Mouse (Mus musculus) stomach, embryonic 14.5 days (tissue): ENCODE data around the gene Plekha1. TPM values are rescaled to one million over a fixed set of nuclear protein-coding genes. Genes with fewer than 3 reads are reported as not detected.

Source experiments
- ATAC-seq: fragments of 200-750 bp; cut with Nextera tagmentation; 2 replicates; pipeline ENCODE4 v1.8.0; 2017; ENCODE audit warnings: low read depth, moderate TSS enrichment; ENCODE audit not compliant: insufficient number of reproducible peaks, insufficient read depth, low FRiP score
- H3K27ac ChIP-seq: fragments of 300-500 bp; sonication (generic); 2 replicates; pipeline ENCODE4 v1.5.1; 2014; ENCODE audit warnings: mild to moderate bottlenecking, low read length, moderate library complexity, mixed read lengths
- H3K27me3 ChIP-seq: fragments of 300-500 bp; sonication (generic); 2 replicates; pipeline ENCODE4 v1.6.1; 2014; ENCODE audit warnings: low read length, control low read depth, mixed read lengths; ENCODE audit not compliant: control insufficient read depth, insufficient read depth
- H3K36me3 ChIP-seq: fragments of 300-500 bp; sonication (generic); 2 replicates; pipeline ENCODE4 v1.6.1; 2014; ENCODE audit warnings: mild to moderate bottlenecking, control low read depth, low read length, moderate library complexity, mixed read lengths; ENCODE audit not compliant: control insufficient read depth, insufficient read depth
- H3K4me1 ChIP-seq: fragments of 300-500 bp; sonication (generic); 2 replicates; pipeline ENCODE4 v1.6.1; 2014; ENCODE audit warnings: low read length, control low read depth, mixed read lengths; ENCODE audit not compliant: control insufficient read depth, insufficient read depth
- H3K4me2 ChIP-seq: fragments of 300-500 bp; sonication (generic); replicated peaks from 2 replicates; pipeline ENCODE4 v1.6.1; 2014; ENCODE audit warnings: low read depth, low read length, control low read depth
- H3K4me3 ChIP-seq: fragments of 300-500 bp; sonication (generic); 2 replicates; pipeline ENCODE4 v1.5.1; 2014; ENCODE audit warnings: low read depth, low read length, control low read depth
- H3K9ac ChIP-seq: fragments of 300-500 bp; sonication (generic); replicated peaks from 2 replicates; pipeline ENCODE4 v1.6.1; 2014; ENCODE audit warnings: low read depth, mild to moderate bottlenecking, control low read depth, low read length, moderate library complexity, mixed read lengths
- H3K9me3 ChIP-seq: fragments of 300-500 bp; sonication (generic); 2 replicates; pipeline ENCODE4 v1.6.1; 2016; ENCODE audit warnings: low read depth, low read length, control low read depth; ENCODE audit not compliant: control insufficient read depth
- WGBS: fragments of 180-500 bp; shearing (Covaris S2); extraction: QIAGEN DNeasy Blood & Tissue Kit; methylation state at CpG from one replicate; pipeline ENCODE4 v1.1.7; 2014; 5-methylcytosine and 5-hydroxymethylcytosine counted together
- polyA plus RNA-seq: library from polyadenylated mRNA; unstranded; fragments of >200 nt; fragmentation: Nextera tagmentation; extraction: Ambion mirVana; gene quantifications from 2 replicates; pipeline ENCODE4 v1.2.1, GENCODE M21; 2014

Plekha1 gene
- polyA plus RNA-seq: 44.3 and 47.1 TPM in 2 replicates

DNA sequence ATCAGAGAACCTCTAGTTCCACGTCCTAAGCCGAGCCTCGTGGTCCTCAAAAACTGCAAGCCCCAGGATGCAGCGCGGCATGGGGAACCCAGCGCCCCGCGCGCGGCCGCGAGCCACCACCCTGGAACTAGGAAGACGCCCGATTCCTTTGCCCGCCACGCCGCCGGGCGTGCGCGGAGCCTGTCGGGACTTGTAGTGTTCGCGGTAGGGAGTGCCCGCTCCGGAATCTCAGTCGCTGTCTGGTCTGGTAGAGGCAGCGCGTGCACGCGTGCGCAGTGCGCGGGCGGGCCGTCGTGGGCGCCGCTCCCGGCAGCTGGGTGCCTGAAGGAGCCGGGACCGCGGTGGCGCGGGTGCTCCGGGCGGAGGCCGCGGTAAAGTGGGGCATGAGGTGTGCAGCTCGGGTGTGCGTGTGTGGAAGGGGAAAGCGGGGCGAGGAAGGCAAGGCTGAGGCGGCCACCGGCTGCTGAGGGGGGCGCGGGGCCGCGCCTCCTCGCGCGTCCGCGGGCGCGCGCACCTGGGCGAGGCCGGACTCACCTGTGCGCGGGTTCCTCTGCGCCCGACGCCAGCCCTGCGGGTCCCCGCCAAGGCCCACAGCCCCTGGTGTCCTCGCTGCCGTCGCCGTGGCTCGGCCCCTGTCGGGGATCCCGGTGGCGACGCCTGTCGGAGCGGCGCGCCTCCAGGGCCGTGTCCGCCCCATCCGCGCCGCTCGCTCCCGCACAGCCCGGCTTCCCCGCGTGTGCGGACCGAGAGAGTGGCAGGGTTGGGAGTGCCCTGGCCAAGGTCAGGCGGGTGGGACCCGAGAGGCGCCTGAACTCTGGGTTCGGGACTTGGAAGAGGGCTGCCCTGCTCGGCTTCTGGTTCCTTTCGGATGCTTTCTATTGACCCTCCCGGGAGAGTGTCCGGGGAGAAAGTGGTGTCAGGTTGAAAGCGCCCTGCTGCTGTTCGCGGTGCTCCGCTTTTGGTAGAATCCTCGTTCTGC, at the start of gene Plekha1:
Plekha1 (plus strand) TSS at position 144 of the 979 bp plus-strand sequence.
- no peaks in the 10 kb centered on the region for H3K9me3 ChIP-seq
- peaks cover 4% of the 10 kb centered on the region; the same call in 1 of the 2 replicates for H3K4me1 ChIP-seq
- peak within 1 kb of the TSS; percentile 57 for H3K4me2 ChIP-seq
- WGBS: under 1% methylated on average over 109 of the region's 114 CpGs
- H3K27ac ChIP-seq: peak within 1 kb of the TSS; percentile 63; the same call in 1 of the 2 replicates
- no peaks in the 10 kb centered on the region for H3K27me3 ChIP-seq
- ATAC-seq: peak; percentile 98
- peak within 1 kb of the TSS; percentile 66 for H3K9ac ChIP-seq
- peak within 1 kb of the TSS; percentile 74 for H3K4me3 ChIP-seq
- no peaks in the 10 kb centered on the region for H3K36me3 ChIP-seq

DNA sequence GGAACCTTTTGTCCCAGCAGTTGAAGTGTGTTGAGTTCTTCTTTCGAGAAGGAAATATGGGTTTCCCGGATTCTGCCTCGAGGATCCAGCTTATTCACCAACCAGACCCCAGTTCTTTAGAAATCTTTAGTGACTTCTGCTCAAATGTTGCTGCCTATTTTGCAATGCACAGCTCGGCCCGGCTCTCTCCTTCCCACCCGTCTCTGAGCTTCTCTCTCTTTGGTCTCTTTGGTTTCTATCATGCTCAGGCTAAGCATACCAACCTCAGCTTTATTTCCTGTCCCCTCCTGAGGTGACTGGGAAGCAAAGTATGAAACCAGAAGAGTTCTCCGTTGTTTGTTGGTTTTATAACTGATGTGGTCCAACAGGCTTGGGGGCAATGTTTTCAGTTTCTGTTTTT, 49.3 kb upstream of the Plekha1 start:
- Histone ChIP-seq H3K4me2 (no peak overlapping the region), H3K4me3 (no peak overlapping the region), H3K36me3 (no peaks in the 10 kb centered on the region), H3K27me3 (no peaks in the 10 kb centered on the region), H3K4me1 (no peaks in the 10 kb centered on the region), H3K9ac (no peak overlapping the region), H3K27ac (no peak overlapping the region), H3K9me3 (no peaks in the 10 kb centered on the region)
- 82% methylated on average over 7 of the region's 7 CpGs for WGBS
- ATAC-seq: no peak

- no peaks in the 10 kb centered on the region for H3K9me3 ChIP-seq
- no peak overlapping the region for H3K27ac ChIP-seq
- H3K4me2 ChIP-seq: no peak overlapping the region
- H3K4me3 ChIP-seq: no peak overlapping the region
- H3K27me3 ChIP-seq: no peaks in the 10 kb centered on the region
- no peak overlapping the region for H3K9ac ChIP-seq
- 76% methylated on average over 5 of the region's 5 CpGs for WGBS
- H3K36me3 ChIP-seq: no peaks in the 10 kb centered on the region
- ATAC-seq: no peak
- H3K4me1 ChIP-seq: no peaks in the 10 kb centered on the region
These were observed 46.7 kb upstream of the Plekha1 start for GRCm38 (mm10) chr7:130818813-130819212.

DNA sequence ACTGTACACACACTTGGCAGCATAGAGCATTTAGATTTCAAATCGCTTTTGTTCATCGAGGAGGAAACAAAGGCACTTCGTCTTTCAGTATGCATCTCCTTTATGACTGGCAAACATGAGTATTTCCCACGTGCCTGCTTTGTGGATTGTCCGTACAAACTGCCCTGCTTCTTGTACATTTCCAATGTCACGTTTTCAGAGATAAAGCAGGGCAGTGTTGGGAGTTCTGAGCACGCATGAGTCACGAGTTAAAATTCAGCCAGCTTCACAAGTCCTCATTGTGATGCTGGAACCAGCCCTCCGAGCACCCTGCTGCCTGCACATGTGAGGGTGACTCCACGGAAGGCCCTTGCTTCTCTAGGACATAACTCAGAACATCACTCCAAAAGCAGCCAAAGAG, 45.9 kb upstream of the Plekha1 start:
- peak; percentile 58; the same call in 1 of the 2 replicates for ATAC-seq
- no peak overlapping the region for H3K9ac ChIP-seq
- no peaks in the 10 kb centered on the region for H3K4me1 ChIP-seq
- H3K36me3 ChIP-seq: no peaks in the 10 kb centered on the region
- no peak overlapping the region for H3K4me2 ChIP-seq
- no peaks in the 10 kb centered on the region for H3K27me3 ChIP-seq
- no peak overlapping the region for H3K27ac ChIP-seq
- 56% methylated on average over 10 of the region's 10 CpGs for WGBS
- no peaks in the 10 kb centered on the region for H3K9me3 ChIP-seq
- no peak overlapping the region for H3K4me3 ChIP-seq

- Histone ChIP-seq H3K4me1 (no peaks in the 10 kb centered on the region), H3K9me3 (no peaks in the 10 kb centered on the region), H3K36me3 (no peaks in the 10 kb centered on the region), H3K27ac (no peak overlapping the region), H3K9ac (no peak overlapping the region), H3K27me3 (no peaks in the 10 kb centered on the region), H3K4me2 (no peak overlapping the region), H3K4me3 (no peak overlapping the region)
- 37% methylated on average over 9 of the region's 9 CpGs for WGBS
- no peak for ATAC-seq
These were observed 41.6 kb upstream of the Plekha1 start for GRCm38 (mm10) chr7:130823992-130824391.

GRCm38 (mm10) chr7:130826343-130826742, 39.2 kb upstream of the Plekha1 start:
- Histone ChIP-seq H3K9me3 (no peaks in the 10 kb centered on the region), H3K27me3 (no peaks in the 10 kb centered on the region), H3K27ac (no peak overlapping the region), H3K9ac (no peak overlapping the region), H3K4me2 (no peak overlapping the region), H3K4me1 (no peaks in the 10 kb centered on the region), H3K36me3 (no peaks in the 10 kb centered on the region), H3K4me3 (no peak overlapping the region)
- 76% methylated on average over 3 of the region's 3 CpGs for WGBS
- ATAC-seq: no peak

DNA sequence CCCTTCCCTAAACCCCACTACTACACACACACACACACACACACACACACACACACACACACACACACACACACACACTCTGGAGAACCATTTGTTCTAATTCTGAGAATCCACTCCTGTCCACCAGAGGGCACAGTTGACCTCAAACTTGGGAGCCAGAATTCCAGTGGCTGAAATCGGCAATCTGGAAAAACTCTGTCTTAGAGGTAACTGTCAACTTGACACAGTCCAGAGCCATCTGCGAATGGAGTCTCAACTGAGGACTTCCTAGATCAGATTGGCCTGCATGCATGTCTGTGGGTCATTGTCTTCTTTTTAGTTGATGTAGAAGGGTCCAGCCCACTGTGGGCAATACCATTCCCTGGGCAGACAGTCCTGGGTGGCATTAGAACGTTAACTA, 38.1 kb upstream of the Plekha1 start:
- WGBS: 30% methylated on average over 3 of the region's 3 CpGs
- H3K27ac ChIP-seq: no peak overlapping the region
- no peak overlapping the region for H3K9ac ChIP-seq
- H3K9me3 ChIP-seq: no peaks in the 10 kb centered on the region
- no peak overlapping the region for H3K4me3 ChIP-seq
- no peaks in the 10 kb centered on the region for H3K4me1 ChIP-seq
- ATAC-seq: no peak
- H3K27me3 ChIP-seq: no peaks in the 10 kb centered on the region
- no peak overlapping the region for H3K4me2 ChIP-seq
- no peaks in the 10 kb centered on the region for H3K36me3 ChIP-seq

GRCm38 (mm10) chr7:130827844-130828403, 37.6 kb upstream of the Plekha1 start:
- ATAC-seq: no peak
- no peak overlapping the region for H3K4me2 ChIP-seq
- H3K4me1 ChIP-seq: no peaks in the 10 kb centered on the region
- H3K36me3 ChIP-seq: no peaks in the 10 kb centered on the region
- no peak overlapping the region for H3K9ac ChIP-seq
- WGBS: 87% methylated on average over 9 of the region's 9 CpGs
- H3K27me3 ChIP-seq: no peaks in the 10 kb centered on the region
- H3K4me3 ChIP-seq: no peak overlapping the region
- no peak overlapping the region for H3K27ac ChIP-seq
- H3K9me3 ChIP-seq: no peaks in the 10 kb centered on the region
